Comparison of ENCODE assay signal across 8 mouse cellular contexts in genomic region chr1:178187810-178188209, GRCm38 (mm10). TPM values are rescaled to one million over a fixed set of nuclear protein-coding genes. Genes with fewer than 3 reads are reported as not detected.
DNase-seq lines count a peak whose midpoint lies in the region; ATAC-seq and TF ChIP-seq lines count a peak whose summit lies in the region.
"Not testable (repeated sequence)": the region's sequence is repeated elsewhere in the genome, so short reads cannot be mapped to it uniquely, and the experiment has no call there.

No protein-coding gene starts in this region.

- peak overlapping the region; percentile 64; the same call in 1 of the 2 replicates for H3K27ac ChIP-seq in forebrain, postnatal 0 days (ENCODE audit: low read depth, low read length)
- H3K27ac ChIP-seq in hindbrain, embryonic 15.5 days (replicated peaks), result peak overlapping the region; percentile 85
- not testable (repeated sequence) for H3K27ac ChIP-seq in limb, embryonic 11.5 days (replicated peaks; ENCODE audit: low read depth, low read length); neural tube, embryonic 12.5 days

- peak; percentile 14 for DNase-seq in G1E (ENCODE audit: low spot score)
- DNase-seq in embryo, embryonic 11.5 days (ENCODE audit: low read depth, low spot score), result peak; percentile 23
- not testable (repeated sequence) for DNase-seq in forebrain, postnatal 0 days
- DNase-seq in limb, embryonic 11.5 days (ENCODE audit: low spot score), result peak; percentile 77
- peak; percentile 68 for DNase-seq in lung, postnatal 36 days
- peak; percentile 92 for DNase-seq in thymus, postnatal 14 days

- not testable (repeated sequence) for ATAC-seq in G1E (ENCODE audit: extremely low read depth, insufficient number of reproducible peaks, low FRiP score, poor library complexity, severe bottlenecking)
- ATAC-seq in forebrain, postnatal 0 days, result peak; percentile 34; the same call in 1 of the 2 replicates
- peak; percentile 50; the same call in 1 of the 2 replicates for ATAC-seq in hindbrain, embryonic 15.5 days (ENCODE audit: low FRiP score, low read depth)
- ATAC-seq in limb, embryonic 11.5 days (ENCODE audit: insufficient number of reproducible peaks, low FRiP score, low TSS enrichment, low read depth), result peak; percentile 81
- peak; percentile 78 for ATAC-seq in neural tube, embryonic 12.5 days (ENCODE audit: low FRiP score, low read depth)

- H3K4me3 ChIP-seq in G1E (ENCODE audit: low read depth, low read length), result peak overlapping the region; percentile 73
- peak overlapping the region; percentile 58 for H3K4me3 ChIP-seq in forebrain, postnatal 0 days (ENCODE audit: low read depth, low read length)
- peak overlapping the region; percentile 78 for H3K4me3 ChIP-seq in hindbrain, embryonic 15.5 days
- H3K4me3 ChIP-seq in limb, embryonic 11.5 days (ENCODE audit: low read depth, low read length), result peak overlapping the region; percentile 47
- H3K4me3 ChIP-seq in neural tube, embryonic 12.5 days, result peak overlapping the region; percentile 63

- H3K4me1 ChIP-seq in G1E (ENCODE audit: insufficient read depth, low read depth, low read length); forebrain, postnatal 0 days (ENCODE audit: insufficient read depth); limb, embryonic 11.5 days (ENCODE audit: control insufficient read depth, insufficient read depth, low read length); neural tube, embryonic 12.5 days: not testable (repeated sequence)
- peaks cover 17% of the 10 kb centered on the region for H3K4me1 ChIP-seq in hindbrain, embryonic 15.5 days (replicated peaks)

- H3K9ac ChIP-seq in forebrain, postnatal 0 days, result peak overlapping the region; percentile 74
- H3K9ac ChIP-seq in hindbrain, embryonic 15.5 days, result peak overlapping the region; percentile 67
- H3K9ac ChIP-seq in limb, embryonic 11.5 days (ENCODE audit: low read length), result peak overlapping the region; percentile 43; the same call in 1 of the 2 replicates
- peak overlapping the region; percentile 49; the same call in 1 of the 2 replicates for H3K9ac ChIP-seq in neural tube, embryonic 12.5 days

- H3K4me2 ChIP-seq in forebrain, postnatal 0 days (ENCODE audit: low read depth), result peak overlapping the region; percentile 45
- H3K4me2 ChIP-seq in hindbrain, embryonic 15.5 days, result peak overlapping the region; percentile 42
- H3K4me2 ChIP-seq in limb, embryonic 11.5 days (ENCODE audit: low read depth, severe bottlenecking), result peak overlapping the region; percentile 41
- H3K4me2 ChIP-seq in neural tube, embryonic 12.5 days (replicated peaks), result peak overlapping the region; percentile 56

- not testable (repeated sequence) for TF ChIP-seq CTCF in G1E (IDR thresholded peaks at IDR 0.05; ENCODE audit: low read depth, low read length)
- TF ChIP-seq CTCF in forebrain, postnatal 0 days (IDR thresholded peaks at IDR 0.05; ENCODE audit: low read depth), result peak; percentile 51

- not testable (repeated sequence) for H3K36me3 ChIP-seq in G1E (replicated peaks); forebrain, postnatal 0 days (ENCODE audit: insufficient read depth); hindbrain, embryonic 15.5 days; limb, embryonic 11.5 days (ENCODE audit: control insufficient read depth, insufficient read depth, low read length); neural tube, embryonic 12.5 days

- not testable (repeated sequence) for H3K9me3 ChIP-seq in G1E (replicated peaks); forebrain, postnatal 0 days (ENCODE audit: low read length); hindbrain, embryonic 15.5 days; limb, embryonic 11.5 days (ENCODE audit: control insufficient read depth, low read length); neural tube, embryonic 12.5 days

- under 1% methylated on average over 22 of the region's 38 CpGs for WGBS in forebrain, postnatal 0 days
- WGBS in hindbrain, embryonic 15.5 days, result 1% methylated on average over 17 of the region's 38 CpGs
- 0% methylated on average over 24 of the region's 38 CpGs for whole genome bisulfite sequencing in limb, embryonic 11.5 days
- WGBS in neural tube, embryonic 12.5 days, result under 1% methylated on average over 25 of the region's 38 CpGs

- H3K27me3 ChIP-seq in G1E (ENCODE audit: insufficient read depth, low read length); forebrain, postnatal 0 days (ENCODE audit: insufficient read depth, low read length); hindbrain, embryonic 15.5 days; limb, embryonic 11.5 days (ENCODE audit: control insufficient read depth, insufficient read depth, low read length); neural tube, embryonic 12.5 days (replicated peaks): not testable (repeated sequence)

RNA-seq across cellular contexts. Expression of gene Desi2, which starts 0.6 kb away (rescaled TPM):
- total RNA-seq in G1E (2014; fragmentation: Nextera tagmentation), result 20.2 and 26.1 TPM in 2 replicates
- 19.5 and 21.6 TPM in 2 replicates for total RNA-seq in G1E (2017)
- polyA plus RNA-seq in G1E (2012), result 3.5 and 4.8 TPM in 2 replicates
- total RNA-seq in forebrain, postnatal 0 days (2014; rRNA removed), result 24.2 and 26.1 TPM in 2 replicates
- 13.1 and 27.2 TPM in 2 replicates for polyA plus RNA-seq in forebrain, postnatal 0 days (2015; fragmentation: Nextera tagmentation; extraction: Ambion mirVana)
- polyA plus RNA-seq in hindbrain, embryonic 15.5 days (2015; fragmentation: Nextera tagmentation; extraction: Ambion mirVana), result 20.3 and 23.5 TPM in 2 replicates
- polyA plus RNA-seq in limb, embryonic 11.5 days (2014; fragmentation: Nextera tagmentation; extraction: Ambion mirVana), result 14.7 and 15.6 TPM in 2 replicates
- polyA plus RNA-seq in neural tube, embryonic 12.5 days (2016; fragmentation: Nextera tagmentation; extraction: Ambion mirVana), result 20.0 and 21.0 TPM in 2 replicates
